Mouse (Mus musculus) forebrain, embryonic 11.5 days (tissue): ENCODE measurements around the gene Ubqln1. TPM values are rescaled to one million over a fixed set of nuclear protein-coding genes. Genes with fewer than 3 reads are reported as not detected.

Source experiments
- ATAC-seq: fragments of 200-750 bp; cut with Nextera tagmentation; replicated peaks from 2 replicates; pipeline ENCODE4 v1.8.0; 2017; ENCODE audit warnings: moderate TSS enrichment; ENCODE audit not compliant: low FRiP score
- DNase-seq: peaks from one replicate; pipeline ENCODE4 v3.0.0-alpha.2; 2017; ENCODE audit warnings: low spot score
- H3K27ac ChIP-seq: fragments of 300-500 bp; sonication (generic); 2 replicates; pipeline ENCODE4 v1.5.1; 2014; ENCODE audit warnings: low read depth, low read length
- H3K27me3 ChIP-seq: fragments of 300-500 bp; sonication (generic); 2 replicates; pipeline ENCODE4 v1.6.1; 2014; ENCODE audit warnings: mild to moderate bottlenecking, low read length, mixed read lengths; ENCODE audit not compliant: control insufficient read depth, insufficient read depth
- H3K36me3 ChIP-seq: fragments of 300-500 bp; sonication (generic); 2 replicates; pipeline ENCODE4 v1.6.1; 2014; ENCODE audit warnings: mild to moderate bottlenecking, low read length, moderate library complexity, mixed read lengths; ENCODE audit not compliant: control insufficient read depth, insufficient read depth
- H3K4me1 ChIP-seq: fragments of 300-500 bp; sonication (generic); replicated peaks from 2 replicates; pipeline ENCODE4 v1.6.1; 2014; ENCODE audit warnings: low read length, mixed read lengths; ENCODE audit not compliant: control insufficient read depth, insufficient read depth
- H3K4me2 ChIP-seq: fragments of 300-500 bp; sonication (generic); 2 replicates; pipeline ENCODE4 v1.6.1; 2014; ENCODE audit warnings: low read depth, mild to moderate bottlenecking, low read length, moderate library complexity, mixed read lengths; ENCODE audit not compliant: severe bottlenecking
- H3K4me3 ChIP-seq: fragments of 300-500 bp; sonication (generic); 2 replicates; pipeline ENCODE4 v1.5.1; 2014; ENCODE audit warnings: low read depth, low read length
- H3K9ac ChIP-seq: fragments of 300-500 bp; sonication (generic); 2 replicates; pipeline ENCODE4 v1.6.1; 2014; ENCODE audit warnings: low read length
- H3K9me3 ChIP-seq: fragments of 300-500 bp; sonication (generic); 2 replicates; pipeline ENCODE4 v1.6.1; 2016; ENCODE audit warnings: low read length, mixed read lengths; ENCODE audit not compliant: control insufficient read depth
- WGBS: fragments of 180-500 bp; shearing (Covaris S2); extraction: QIAGEN DNeasy Blood & Tissue Kit; methylation state at CpG from one replicate; pipeline ENCODE4 v1.1.7; 2014; 5-methylcytosine and 5-hydroxymethylcytosine counted together
- polyA plus RNA-seq: library from polyadenylated mRNA; unstranded; fragments of >200 nt; fragmentation: Nextera tagmentation; extraction: Ambion mirVana; gene quantifications from 2 replicates; pipeline ENCODE4 v1.2.1, GENCODE M21; 2014

Ubqln1 gene
- polyA plus RNA-seq, 1 experiment from 2014 or later = 153 TPM

DNA sequence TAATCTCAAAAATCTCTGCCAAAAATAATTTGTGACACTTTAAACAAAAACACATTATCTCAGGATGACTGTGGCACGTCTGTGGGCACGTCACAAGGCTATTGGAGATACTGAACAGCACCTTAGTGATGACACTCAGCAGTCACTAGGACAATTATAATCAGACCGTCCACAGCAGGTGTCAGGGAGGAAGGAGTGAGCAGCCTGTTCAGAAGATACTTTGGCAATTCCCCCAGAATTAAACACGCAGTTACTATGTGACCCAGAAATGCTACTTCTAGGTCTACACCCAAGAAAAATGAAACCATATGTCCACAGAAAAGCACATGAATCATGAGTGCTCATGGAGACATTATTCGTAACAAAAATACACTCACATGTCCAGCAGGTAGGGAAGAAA, 5.0 kb downstream of the Ubqln1 start:
- 92% methylated on average over 5 of the region's 5 CpGs for WGBS
- H3K4me3 ChIP-seq = no peak overlapping the region

DNA sequence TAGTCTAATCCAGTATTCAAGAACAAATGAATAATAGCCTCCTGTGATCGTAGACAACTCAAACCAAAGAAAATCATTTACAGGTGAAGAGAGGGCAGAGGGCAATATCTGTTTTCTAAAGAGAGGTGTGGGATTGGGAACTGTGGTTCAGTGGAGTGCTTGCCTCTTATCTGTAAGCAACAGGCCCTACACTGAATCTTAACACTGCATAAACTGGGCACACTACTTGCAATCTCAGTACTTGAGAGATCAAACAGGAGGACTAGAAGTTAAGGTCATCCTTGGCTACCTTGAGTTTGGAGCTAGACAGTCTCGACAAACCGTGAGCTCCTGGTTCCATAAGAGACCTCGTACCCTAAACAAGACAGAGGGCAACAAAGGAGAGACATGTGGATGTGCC, 9.4 kb downstream of the Ubqln1 start:
- no peak for ATAC-seq
- H3K4me1 ChIP-seq = no peaks in the 10 kb centered on the region
- DNase-seq = no peak
- H3K27me3 ChIP-seq = no peaks in the 10 kb centered on the region
- no peak overlapping the region for H3K9ac ChIP-seq
- WGBS = 94% methylated on average over 4 of the region's 4 CpGs
- H3K27ac ChIP-seq = no peak overlapping the region
- H3K36me3 ChIP-seq = no peaks in the 10 kb centered on the region
- H3K4me2 ChIP-seq = no peak overlapping the region
- H3K9me3 ChIP-seq = no peaks in the 10 kb centered on the region
- no peak overlapping the region for H3K4me3 ChIP-seq

More for the DNA sequence above, 5.0 kb downstream of the Ubqln1 start:
- Histone ChIP-seq H3K36me3 (no peaks in the 10 kb centered on the region), H3K4me1 (0 out of 2 replicates have a peak, but pooled peaks cover 2% of the 10 kb centered on the region), H3K27ac (no peak overlapping the region), H3K9me3 (no peaks in the 10 kb centered on the region), H3K9ac (no peak overlapping the region), H3K27me3 (no peaks in the 10 kb centered on the region), H3K4me2 (no peak overlapping the region)
- DNase-seq (no peak), ATAC-seq (no peak)

DNA sequence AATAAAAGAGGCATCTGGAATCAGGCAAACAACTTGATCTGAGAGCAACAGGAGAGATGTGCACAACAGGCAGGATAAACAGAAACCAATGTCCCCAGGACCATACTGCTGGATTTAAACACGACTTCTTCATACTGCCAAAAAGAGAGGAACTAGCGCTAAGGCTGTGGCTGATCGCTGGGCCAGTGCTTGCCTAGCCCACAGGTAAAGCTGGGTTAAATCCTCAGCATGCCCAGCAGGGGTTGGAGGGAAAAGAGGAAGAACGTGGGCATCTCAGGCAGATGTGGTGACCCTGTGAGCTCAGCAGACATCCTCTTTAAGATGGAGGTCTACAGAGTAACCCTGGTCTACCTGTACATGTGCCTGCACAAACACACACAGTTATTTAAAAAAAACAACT, 10.5 kb downstream of the Ubqln1 start:
- Histone ChIP-seq H3K4me2 (no peak overlapping the region), H3K36me3 (no peaks in the 10 kb centered on the region), H3K4me3 (no peak overlapping the region), H3K9ac (no peak overlapping the region), H3K4me1 (no peaks in the 10 kb centered on the region), H3K9me3 (no peaks in the 10 kb centered on the region), H3K27ac (no peak overlapping the region), H3K27me3 (no peaks in the 10 kb centered on the region)
- ATAC-seq (no peak), DNase-seq (no peak)
- 65% methylated on average over 4 of the region's 4 CpGs for WGBS

GRCm38 (mm10) chr13:58204202-58204601, 11.3 kb downstream of the Ubqln1 start:
- WGBS = 95% methylated on average over 3 of the region's 3 CpGs
- H3K9me3 ChIP-seq = no peaks in the 10 kb centered on the region
- no peak for DNase-seq

GRCm38 (mm10) chr13:58202903-58203302, 12.6 kb downstream of the Ubqln1 start:
- ATAC-seq = no peak
- Histone ChIP-seq H3K9ac (no peak overlapping the region), H3K4me2 (no peak overlapping the region), H3K9me3 (no peaks in the 10 kb centered on the region), H3K4me3 (no peak overlapping the region), H3K27ac (no peak overlapping the region), H3K36me3 (no peaks in the 10 kb centered on the region; the same call in 1 of the 2 replicates), H3K27me3 (no peaks in the 10 kb centered on the region), H3K4me1 (no peaks in the 10 kb centered on the region)
- DNase-seq = no peak
- 96% methylated on average over 1 of the region's 1 CpGs for WGBS

More at GRCm38 (mm10) chr13:58204202-58204601, 11.3 kb downstream of the Ubqln1 start:
- H3K27me3 ChIP-seq = no peaks in the 10 kb centered on the region
- H3K9ac ChIP-seq = no peak overlapping the region
- H3K36me3 ChIP-seq = no peaks in the 10 kb centered on the region
- no peak overlapping the region for H3K4me2 ChIP-seq
- H3K4me3 ChIP-seq = no peak overlapping the region
- ATAC-seq = no peak
- H3K4me1 ChIP-seq = no peaks in the 10 kb centered on the region
- H3K27ac ChIP-seq = no peak overlapping the region

GRCm38 (mm10) chr13:58201908-58202307, 13.5 kb downstream of the Ubqln1 start:
- no peaks in the 10 kb centered on the region; the same call in 1 of the 2 replicates for H3K36me3 ChIP-seq
- H3K4me2 ChIP-seq = no peak overlapping the region
- ATAC-seq = no peak
- H3K4me3 ChIP-seq = no peak overlapping the region
- H3K9me3 ChIP-seq = no peaks in the 10 kb centered on the region
- H3K27ac ChIP-seq = no peak overlapping the region
- H3K4me1 ChIP-seq = no peaks in the 10 kb centered on the region
- H3K9ac ChIP-seq = no peak overlapping the region
- no peak for DNase-seq
- no peaks in the 10 kb centered on the region for H3K27me3 ChIP-seq
- 95% methylated on average over 3 of the region's 3 CpGs for WGBS

- no peak for DNase-seq
- H3K27me3 ChIP-seq = no peaks in the 10 kb centered on the region
- ATAC-seq = no peak
- H3K36me3 ChIP-seq = no peaks in the 10 kb centered on the region; the same call in 1 of the 2 replicates
- no peaks in the 10 kb centered on the region for H3K9me3 ChIP-seq
- no peaks in the 10 kb centered on the region for H3K4me1 ChIP-seq
- 91% methylated on average over 6 of the region's 6 CpGs for WGBS
- H3K4me2 ChIP-seq = no peak overlapping the region
- no peak overlapping the region for H3K27ac ChIP-seq
- no peak overlapping the region for H3K9ac ChIP-seq
- H3K4me3 ChIP-seq = no peak overlapping the region
Measured at GRCm38 (mm10) chr13:58201343-58201742, 14.1 kb downstream of the Ubqln1 start.

DNA sequence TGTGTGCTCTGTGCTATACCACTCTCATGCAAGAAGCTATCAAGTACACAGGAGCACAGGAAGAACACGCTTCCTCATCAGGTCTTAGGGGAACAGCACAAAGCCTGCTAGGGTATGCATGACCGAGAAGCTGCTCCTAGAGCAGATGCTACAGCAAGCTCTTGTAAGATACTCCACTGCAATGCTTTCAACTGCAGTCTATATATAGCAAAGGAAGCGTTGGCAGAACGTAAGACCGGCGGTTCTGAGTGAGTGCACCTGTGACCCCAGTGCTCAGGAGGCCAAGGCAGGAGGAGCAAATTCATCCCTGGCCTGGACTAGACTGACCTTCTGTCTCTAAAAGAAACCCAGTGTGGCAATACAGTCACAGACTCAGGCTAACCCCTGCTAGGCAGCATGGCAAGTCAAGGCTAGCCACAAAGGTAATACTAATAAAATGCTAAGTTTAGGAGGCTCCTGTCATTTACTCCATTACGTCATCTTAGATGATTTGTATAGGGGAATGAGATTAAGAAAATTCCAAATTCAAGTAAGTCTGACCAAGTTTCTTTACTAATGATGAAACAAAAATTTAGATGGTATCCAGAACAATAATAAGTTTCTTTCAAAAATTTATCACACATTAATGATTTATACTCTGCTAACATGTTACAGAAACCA, 17.3 kb downstream of the Ubqln1 start:
- no peak overlapping the region for H3K4me3 ChIP-seq
- no peaks in the 10 kb centered on the region for H3K4me1 ChIP-seq
- H3K9me3 ChIP-seq = no peaks in the 10 kb centered on the region
- WGBS = 91% methylated on average over 7 of the region's 7 CpGs
- DNase-seq (no peak), ATAC-seq (no peak)
- no peaks in the 10 kb centered on the region for H3K27me3 ChIP-seq
- H3K9ac ChIP-seq = no peak overlapping the region
- no peaks in the 10 kb centered on the region; the same call in 1 of the 2 replicates for H3K36me3 ChIP-seq
- H3K4me2 ChIP-seq = no peak overlapping the region
- no peak overlapping the region for H3K27ac ChIP-seq

- no peaks in the 10 kb centered on the region; the same call in 1 of the 2 replicates for H3K36me3 ChIP-seq
- H3K4me1 ChIP-seq = no peaks in the 10 kb centered on the region
Measured at GRCm38 (mm10) chr13:58197211-58197610, 18.2 kb downstream of the Ubqln1 start.

More at GRCm38 (mm10) chr13:58197211-58197610, 18.2 kb downstream of the Ubqln1 start:
- Histone ChIP-seq H3K4me2 (no peak overlapping the region), H3K9me3 (no peaks in the 10 kb centered on the region), H3K27me3 (no peaks in the 10 kb centered on the region), H3K9ac (no peak overlapping the region), H3K27ac (no peak overlapping the region), H3K4me3 (no peak overlapping the region)
- ATAC-seq (no peak), DNase-seq (no peak)
- 89% methylated on average over 3 of the region's 3 CpGs for WGBS
